Mouse (Mus musculus) kidney, embryonic 15.5 days (tissue): ENCODE data around the gene Gm5941. TPM values are rescaled to one million over a fixed set of nuclear protein-coding genes. Genes with fewer than 3 reads are reported as not detected.
"Not testable (repeated sequence)": the region's sequence is repeated elsewhere in the genome, so short reads cannot be mapped to it uniquely, and the experiment has no call there.

Source experiments
- ATAC-seq: fragments of 200-750 bp; cut with Nextera tagmentation; replicated peaks from 2 replicates; pipeline ENCODE4 v1.8.0; 2017; ENCODE audit warnings: moderate TSS enrichment; ENCODE audit not compliant: low FRiP score
- H3K27ac ChIP-seq: fragments of 300-500 bp; sonication (generic); 2 replicates; pipeline ENCODE4 v1.5.1; 2015; ENCODE audit warnings: mild to moderate bottlenecking, inconsistent platforms
- H3K27me3 ChIP-seq: fragments of 300-500 bp; sonication (generic); 2 replicates; pipeline ENCODE4 v1.6.1; 2015; ENCODE audit warnings: inconsistent platforms
- H3K36me3 ChIP-seq: fragments of 300-500 bp; sonication (generic); 2 replicates; pipeline ENCODE4 v1.6.1; 2015; ENCODE audit warnings: inconsistent platforms
- H3K4me1 ChIP-seq: fragments of 300-500 bp; sonication (generic); 2 replicates; pipeline ENCODE4 v1.6.1; 2015; ENCODE audit warnings: inconsistent platforms
- H3K4me2 ChIP-seq: fragments of 300-500 bp; sonication (generic); 2 replicates; pipeline ENCODE4 v1.6.1; 2015; ENCODE audit warnings: moderate library complexity, mild to moderate bottlenecking, inconsistent platforms
- H3K4me3 ChIP-seq: fragments of 300-500 bp; sonication (generic); replicated peaks from 2 replicates; pipeline ENCODE4 v1.5.1; 2015; ENCODE audit warnings: mild to moderate bottlenecking, inconsistent platforms
- H3K9ac ChIP-seq: fragments of 300-500 bp; sonication (generic); 2 replicates; pipeline ENCODE4 v1.6.1; 2015; ENCODE audit warnings: mild to moderate bottlenecking, inconsistent platforms
- H3K9me3 ChIP-seq: fragments of 300-500 bp; sonication (generic); replicated peaks from 2 replicates; pipeline ENCODE4 v1.6.1; 2016; ENCODE audit warnings: inconsistent platforms
- WGBS: fragments of 180-500 bp; shearing (Covaris S2); methylation state at CpG from one replicate; pipeline ENCODE4 v1.1.7; 2015; ENCODE audit warnings: mixed read lengths; 5-methylcytosine and 5-hydroxymethylcytosine counted together
- polyA plus RNA-seq: library from polyadenylated mRNA; unstranded; fragments of >200 nt; fragmentation: Nextera tagmentation; extraction: Ambion mirVana; gene quantifications from 2 replicates; pipeline ENCODE4 v1.2.1, GENCODE M21; 2015

Gm5941 gene
- not detected in 2 replicates for polyA plus RNA-seq

DNA sequence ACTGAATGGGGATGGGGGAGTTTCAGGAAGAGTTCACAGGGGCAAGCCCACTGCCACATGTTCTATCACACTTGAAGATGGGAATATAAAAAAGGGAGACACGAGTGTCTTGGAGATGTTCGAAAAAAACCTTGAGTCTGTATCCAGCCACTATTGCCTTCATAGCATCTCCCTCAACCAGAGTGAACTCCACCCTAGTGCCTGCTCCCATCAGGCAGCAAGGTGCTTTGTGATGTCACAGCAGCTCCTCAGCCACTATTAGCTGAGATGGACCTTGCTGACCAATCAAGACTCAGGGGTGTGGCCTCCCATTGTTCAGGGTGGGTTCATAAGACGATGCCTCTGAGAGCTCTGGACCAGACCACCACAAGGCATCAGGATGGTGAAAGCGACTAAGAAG is at the start of gene Gm5941:
Gene Gm5941 (plus strand): TSS at position 301 of the 400 bp plus-strand sequence.
- not testable (repeated sequence) for H3K9ac ChIP-seq, H3K4me2 ChIP-seq, H3K9me3 ChIP-seq, ATAC-seq, H3K27ac ChIP-seq, H3K4me1 ChIP-seq, H3K4me3 ChIP-seq, H3K36me3 ChIP-seq, H3K27me3 ChIP-seq
- 94% methylated on average over 4 of the region's 4 CpGs for WGBS

DNA sequence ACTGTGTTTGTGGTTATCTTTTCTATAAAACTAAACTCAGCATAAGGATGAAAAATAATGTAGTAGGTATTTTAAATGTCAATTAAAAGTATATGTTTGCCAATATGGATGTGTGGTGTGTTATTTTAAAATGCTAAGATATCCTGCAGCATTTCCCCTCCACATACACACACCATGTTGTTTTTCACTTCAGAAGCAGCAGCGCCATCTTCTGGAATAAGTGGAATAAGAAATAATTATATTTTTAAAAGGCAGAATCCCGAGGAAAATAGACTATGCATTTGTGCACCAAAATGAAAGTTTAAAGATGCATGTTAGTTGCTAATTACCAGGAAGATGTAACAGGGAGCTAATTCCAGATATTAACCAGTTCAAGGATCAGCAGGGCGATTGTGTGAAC is 29.3 kb upstream of the Gm5941 start:
- Histone ChIP-seq H3K9me3 (no peaks in the 10 kb centered on the region), H3K27ac (no peak overlapping the region), H3K36me3 (no peaks in the 10 kb centered on the region), H3K4me1 (no peaks in the 10 kb centered on the region), H3K4me2 (no peak overlapping the region), H3K9ac (no peak overlapping the region), H3K27me3 (no peaks in the 10 kb centered on the region), H3K4me3 (no peak overlapping the region)
- WGBS = 31% methylated on average over 3 of the region's 3 CpGs
- ATAC-seq = no peak

DNA sequence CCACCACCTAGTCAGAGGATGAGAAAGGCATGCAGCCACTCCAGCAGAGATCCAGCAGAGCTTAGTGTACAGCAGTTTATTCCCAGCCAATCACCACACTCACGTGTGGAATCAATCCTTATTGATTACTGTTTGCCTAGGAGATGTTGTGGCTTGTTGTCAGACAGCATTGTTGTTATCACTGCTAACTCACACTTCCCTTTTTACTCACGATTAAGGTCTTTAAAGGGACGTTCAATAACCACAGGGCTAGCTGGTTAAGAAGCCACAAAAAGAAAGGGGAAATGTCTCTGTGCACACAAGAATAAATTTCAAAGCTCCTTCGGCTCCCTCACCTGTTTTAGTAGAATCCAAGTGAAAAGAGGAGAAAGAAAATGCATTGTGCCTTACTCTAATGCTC is 25.0 kb upstream of the Gm5941 start:
- Histone ChIP-seq H3K36me3 (no peaks in the 10 kb centered on the region), H3K27ac (no peak overlapping the region), H3K4me3 (no peak overlapping the region), H3K4me2 (no peak overlapping the region), H3K9me3 (no peaks in the 10 kb centered on the region), H3K4me1 (no peaks in the 10 kb centered on the region), H3K9ac (no peak overlapping the region), H3K27me3 (no peaks in the 10 kb centered on the region)
- no peak for ATAC-seq
- WGBS = 64% methylated on average over 4 of the region's 4 CpGs

DNA sequence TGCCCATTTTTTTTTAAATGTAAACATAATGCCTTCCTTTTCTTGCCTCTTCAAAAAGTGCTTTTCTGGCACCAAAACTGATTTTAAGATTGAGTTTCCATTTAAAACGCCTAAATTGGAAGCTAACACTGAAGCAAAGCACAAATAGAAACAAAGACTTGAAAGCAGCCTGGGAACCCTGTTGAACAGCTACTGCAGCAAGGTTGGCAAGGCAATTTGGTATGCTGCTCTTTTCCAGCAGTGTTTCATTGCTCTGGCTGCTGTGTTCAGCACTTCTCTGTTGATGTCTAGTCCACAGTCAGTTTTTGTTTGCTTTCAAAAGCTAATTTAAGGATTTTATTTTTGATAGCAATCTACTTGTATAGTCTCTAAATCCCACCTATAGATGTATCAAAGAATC is 8.5 kb downstream of the Gm5941 start:
- WGBS = 53% methylated on average over 1 of the region's 1 CpGs
- H3K36me3 ChIP-seq = no peaks in the 10 kb centered on the region
- H3K27me3 ChIP-seq = no peaks in the 10 kb centered on the region
- H3K9ac ChIP-seq = no peak overlapping the region
- H3K4me3 ChIP-seq = no peak overlapping the region
- ATAC-seq = no peak
- H3K9me3 ChIP-seq = no peaks in the 10 kb centered on the region
- H3K27ac ChIP-seq = no peak overlapping the region
- H3K4me1 ChIP-seq = no peaks in the 10 kb centered on the region
- no peak overlapping the region for H3K4me2 ChIP-seq

DNA sequence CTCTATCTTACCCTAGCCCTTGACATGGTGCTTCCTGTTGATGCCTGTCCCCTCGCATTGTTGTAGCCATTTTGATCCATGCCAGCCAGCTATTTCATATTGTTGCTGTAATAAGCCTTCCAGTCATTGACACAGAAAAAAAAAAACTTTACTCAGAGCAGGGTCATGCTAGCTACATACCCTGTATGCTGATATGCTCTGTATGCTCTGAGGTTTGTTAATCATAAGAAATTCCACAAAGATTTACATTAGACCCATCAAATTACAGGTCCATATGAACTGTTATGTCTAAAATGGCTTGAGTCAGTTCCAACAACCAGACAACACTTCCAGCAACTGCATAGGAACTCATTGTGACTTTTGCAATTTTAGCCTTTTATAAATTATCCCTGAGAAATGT is 38.1 kb downstream of the Gm5941 start:
- 83% methylated on average over 1 of the region's 1 CpGs for WGBS
- no peak for ATAC-seq

More for the DNA sequence above, 38.1 kb downstream of the Gm5941 start:
- Histone ChIP-seq H3K27me3 (no peaks in the 10 kb centered on the region), H3K9ac (no peak overlapping the region), H3K4me1 (no peaks in the 10 kb centered on the region), H3K4me3 (no peak overlapping the region), H3K4me2 (no peak overlapping the region), H3K9me3 (no peaks in the 10 kb centered on the region), H3K36me3 (no peaks in the 10 kb centered on the region), H3K27ac (no peak overlapping the region)

Other genes starting within 250 kb of the Gm5941 start
- not detected in 2 replicates for gene Mageb18, start 109.6 kb downstream of the Gm5941 start, polyA plus RNA-seq